Mouse (Mus musculus) left cerebral cortex, postnatal 4 days (tissue): Measurements from ENCODE around the gene Acta1. TPM values are rescaled to one million over a fixed set of nuclear protein-coding genes. Genes with fewer than 3 reads are reported as not detected.

Experiments used
- DNase-seq: peaks from one replicate; pipeline ENCODE4 v3.0.0-alpha.2; 2022
- intact Hi-C: fragments of 180-260 bp; cut with DNase I; formaldehyde crosslinking; loops from one replicate; pipeline ENCODE4 v1.15.1; 2025
- total RNA-seq, 2 experiments: library from RNA; stranded (reverse); gene quantifications; 2 replicates each; pipeline ENCODE4 v1.2.3; 2021

Gene Acta1
- total RNA-seq: 1 to 10 TPM; 5.5 to 7.1 TPM

GRCm38 (mm10) chr8:123894502-123895097 is at the start of gene Acta1:
Gene Acta1 (minus strand): TSS chr8:123894751.
- intact Hi-C loops: no loop called here
- no peak for DNase-seq

GRCm38 (mm10) chr8:123929026-123929425 is 34.5 kb upstream of the Acta1 start:
- intact Hi-C loops: no loop called here

GRCm38 (mm10) chr8:123925671-123926070 is 31.1 kb upstream of the Acta1 start:
- DNase-seq: no peak
- intact Hi-C loops: no loop called here

More at GRCm38 (mm10) chr8:123929026-123929425, 34.5 kb upstream of the Acta1 start:
- DNase-seq: no peak

- DNase-seq: peak; percentile 87
- intact Hi-C loops: no loop called here
Measured at GRCm38 (mm10) chr8:123924719-123925118, 30.2 kb upstream of the Acta1 start.

- no peak for DNase-seq
- intact Hi-C loops: no loop called here
Measured at GRCm38 (mm10) chr8:123914635-123915034, 20.1 kb upstream of the Acta1 start.

- no peak for DNase-seq
- intact Hi-C loops: no loop called here
Measured at GRCm38 (mm10) chr8:123912265-123912664, 17.7 kb upstream of the Acta1 start.

- intact Hi-C loops: loop anchor here (5.0 kb wide), 1 partner anchor 115 kb away; no protein-coding TSS in a partner anchor
- DNase-seq: no peak
Measured at GRCm38 (mm10) chr8:123907604-123908003, 13.1 kb upstream of the Acta1 start.

GRCm38 (mm10) chr8:123902653-123903052 is 8.1 kb upstream of the Acta1 start:
- DNase-seq: no peak
- intact Hi-C loops: no loop called here

GRCm38 (mm10) chr8:123899366-123899765 is 4.8 kb upstream of the Acta1 start:
- intact Hi-C loops: no loop called here
- no peak for DNase-seq

- intact Hi-C loops: no loop called here
- DNase-seq: no peak
Measured at GRCm38 (mm10) chr8:123898576-123898975, 4.0 kb upstream of the Acta1 start.

- no peak for DNase-seq
- intact Hi-C loops: no loop called here
Measured at GRCm38 (mm10) chr8:123896774-123897173, 2.2 kb upstream of the Acta1 start.

GRCm38 (mm10) chr8:123896366-123896761 is 1.8 kb upstream of the Acta1 start:
- no peak for DNase-seq
- intact Hi-C loops: no loop called here

GRCm38 (mm10) chr8:123895680-123896365 is 1.3 kb upstream of the Acta1 start:
- intact Hi-C loops: no loop called here
- DNase-seq: no peak

GRCm38 (mm10) chr8:123895230-123895629 is 679 bp upstream of the Acta1 start:
- DNase-seq: no peak
- intact Hi-C loops: no loop called here

GRCm38 (mm10) chr8:123893413-123893812 is 1.1 kb downstream of the Acta1 start:
- no peak for DNase-seq
- intact Hi-C loops: no loop called here

- intact Hi-C loops: no loop called here
- peak; percentile 23 for DNase-seq
Measured at GRCm38 (mm10) chr8:123892586-123893155, 1.9 kb downstream of the Acta1 start.

- peak; percentile 80 for DNase-seq
- intact Hi-C loops: no loop called here
Measured at GRCm38 (mm10) chr8:123891883-123892585, 2.5 kb downstream of the Acta1 start.

GRCm38 (mm10) chr8:123891271-123891670 is 3.3 kb downstream of the Acta1 start:
- DNase-seq: peak; percentile 63
- intact Hi-C loops: no loop called here

GRCm38 (mm10) chr8:123889797-123890196 is 4.8 kb downstream of the Acta1 start:
- intact Hi-C loops: loop anchor here (5.0 kb wide), 1 partner anchor 42 kb away; no protein-coding TSS in a partner anchor
- DNase-seq: no peak

- intact Hi-C loops: loop anchor here (5.0 kb wide), 1 partner anchor 41 kb away; no protein-coding TSS in a partner anchor
- DNase-seq: no peak
Measured at GRCm38 (mm10) chr8:123887956-123888355, 6.6 kb downstream of the Acta1 start.

- DNase-seq: no peak
- intact Hi-C loops: loop anchor here (5.0 kb wide), 1 partner anchor 40 kb away; no protein-coding TSS in a partner anchor
Measured at GRCm38 (mm10) chr8:123887163-123887562, 7.4 kb downstream of the Acta1 start.
